Mouse (Mus musculus) embryo, embryonic 11 days (tissue): ENCODE results near the gene Cenpv.
A peak's percentile ranks its signal among the peaks of the same experiment; 100 is the strongest.

Experiments
- DNase-seq: peaks from one replicate; pipeline ENCODE4 v3.0.0-alpha.2; 2015

Cenpv gene

DNA sequence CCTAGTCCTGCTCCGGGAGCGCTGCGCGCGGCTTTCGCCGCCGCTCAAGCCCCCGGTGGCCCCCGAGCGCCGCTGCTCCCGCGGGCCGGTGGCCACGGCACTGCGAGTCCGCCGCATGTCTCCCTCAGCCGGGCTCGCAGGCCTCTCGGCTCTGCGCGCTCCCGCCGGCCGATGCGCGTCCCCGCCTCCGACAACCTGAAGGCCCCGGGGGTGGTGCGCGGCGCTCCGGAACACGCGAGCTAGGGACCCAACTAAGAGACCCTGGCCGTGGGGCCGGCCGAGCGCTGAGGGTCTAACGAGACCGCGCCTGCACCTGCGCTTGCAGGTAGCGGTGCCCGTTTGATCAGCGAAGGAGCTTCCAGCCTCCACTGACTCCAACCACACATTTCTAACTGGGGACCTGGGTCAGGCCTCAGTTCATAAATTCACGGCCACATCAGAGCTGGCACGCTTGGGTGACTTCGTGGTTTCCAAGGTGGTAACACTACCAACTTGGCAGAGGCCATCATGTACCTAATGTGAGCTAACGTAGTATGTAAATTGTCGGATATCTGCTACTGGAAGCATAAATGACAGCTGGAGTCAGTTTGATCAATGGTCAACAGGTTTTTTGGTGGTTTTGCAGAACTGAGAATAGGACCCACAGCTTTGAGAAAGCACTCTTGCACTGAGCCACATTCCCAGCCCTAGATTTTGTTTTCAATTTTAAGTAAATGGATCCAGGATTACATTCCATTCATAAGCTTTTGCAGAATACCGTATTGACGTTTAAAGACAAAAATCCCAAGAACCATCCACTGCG, at the start of gene Cenpv:
Gene Cenpv, minus strand, starts transcription at position 173 of the 802 bp plus-strand sequence.
- peak; percentile 86 for DNase-seq

DNA sequence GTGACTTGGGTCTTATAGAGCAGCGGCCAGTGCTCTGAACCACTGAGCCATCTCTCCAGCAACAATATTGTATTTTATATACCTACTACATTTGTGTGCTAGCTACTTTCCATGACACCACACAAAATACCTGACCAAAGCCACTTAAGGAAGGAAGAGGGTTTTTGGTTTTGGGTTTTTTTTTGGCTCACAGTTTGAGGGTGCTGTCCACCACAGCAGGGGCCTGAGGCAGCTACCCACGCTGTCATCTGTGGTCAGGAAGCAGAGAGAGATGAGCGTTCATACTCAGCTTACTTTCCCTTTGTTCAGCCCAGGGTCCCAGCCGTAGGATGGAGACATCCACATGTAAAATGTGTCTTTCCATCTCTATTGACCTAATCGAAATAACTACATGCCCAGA, 48.0 kb upstream of the Cenpv start:
- DNase-seq, result no peak

DNA sequence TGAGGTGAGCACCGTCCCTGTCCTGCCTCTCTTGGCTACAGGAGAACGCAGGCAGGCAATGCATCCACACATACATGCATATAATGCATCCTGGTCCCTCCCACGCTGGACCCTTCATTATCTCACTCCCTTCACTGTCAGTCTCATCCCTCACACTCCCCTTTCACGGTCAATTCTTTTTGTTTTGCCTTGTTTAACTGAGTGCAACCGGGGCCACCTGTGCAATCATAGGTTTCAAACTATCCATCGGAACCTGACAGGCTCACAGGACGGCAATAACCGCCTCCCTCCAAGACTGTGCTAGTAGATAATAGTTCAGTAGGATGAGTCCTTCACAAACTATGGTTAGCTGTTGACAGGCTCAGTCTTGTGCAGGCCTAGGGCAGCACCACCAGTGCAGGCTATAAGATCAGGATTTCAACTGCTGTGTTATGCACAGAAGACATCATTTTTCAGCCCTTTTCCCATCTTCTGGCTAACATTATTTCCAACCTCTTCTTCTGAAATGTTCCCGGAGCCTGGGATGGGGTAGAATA, 45.7 kb upstream of the Cenpv start:
- no peak for DNase-seq

DNA sequence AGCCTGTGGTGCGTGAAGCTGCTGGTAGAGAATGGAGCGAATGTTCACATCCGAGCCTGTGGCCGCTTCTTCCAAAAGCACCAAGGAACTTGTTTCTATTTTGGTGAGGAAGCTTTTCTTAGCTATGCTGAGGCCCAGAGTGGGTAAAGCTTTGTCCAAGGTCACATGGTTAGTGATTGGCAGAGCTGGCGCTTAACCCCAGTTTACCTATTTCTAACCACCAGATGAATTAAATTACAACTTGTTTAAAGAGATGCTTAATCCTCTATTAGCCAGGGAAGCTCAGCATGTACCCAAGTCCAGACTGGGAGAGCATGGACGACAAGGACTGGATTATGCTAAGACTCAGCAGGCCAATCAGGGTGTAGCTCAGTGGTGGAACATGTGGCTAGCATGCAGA, 44.0 kb upstream of the Cenpv start:
- DNase-seq, result no peak

DNA sequence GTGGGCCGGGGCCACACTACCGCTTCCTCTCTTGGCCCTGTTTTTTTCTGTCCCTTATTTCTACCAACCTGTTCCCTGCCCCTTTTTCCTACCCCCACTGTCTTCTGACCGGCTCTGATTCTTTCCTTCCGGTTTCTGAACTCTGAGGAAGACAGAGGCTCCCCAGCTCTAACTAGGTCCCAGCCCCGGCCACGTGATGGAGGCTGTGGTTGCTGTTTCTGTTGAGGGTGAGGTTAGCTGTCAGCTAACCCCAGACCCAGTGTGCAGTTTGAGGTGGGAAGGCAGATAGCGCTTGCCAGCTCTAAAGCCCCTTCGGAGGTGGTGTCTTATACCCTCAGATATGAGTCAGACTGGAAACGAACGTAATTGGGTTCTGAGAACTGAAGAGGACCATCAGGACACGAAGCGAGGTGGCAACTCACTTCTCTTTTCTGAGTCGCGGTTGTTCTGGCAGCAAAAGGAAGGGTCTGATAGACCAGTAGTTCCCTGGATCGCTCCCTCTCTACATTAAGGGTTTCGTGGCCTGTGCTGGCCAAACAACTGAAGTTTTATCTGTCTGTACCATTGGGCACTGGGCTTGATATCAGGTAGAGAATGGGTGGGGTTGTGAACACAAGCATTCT, 37.6 kb upstream of the Cenpv start:
- no peak for DNase-seq

DNA sequence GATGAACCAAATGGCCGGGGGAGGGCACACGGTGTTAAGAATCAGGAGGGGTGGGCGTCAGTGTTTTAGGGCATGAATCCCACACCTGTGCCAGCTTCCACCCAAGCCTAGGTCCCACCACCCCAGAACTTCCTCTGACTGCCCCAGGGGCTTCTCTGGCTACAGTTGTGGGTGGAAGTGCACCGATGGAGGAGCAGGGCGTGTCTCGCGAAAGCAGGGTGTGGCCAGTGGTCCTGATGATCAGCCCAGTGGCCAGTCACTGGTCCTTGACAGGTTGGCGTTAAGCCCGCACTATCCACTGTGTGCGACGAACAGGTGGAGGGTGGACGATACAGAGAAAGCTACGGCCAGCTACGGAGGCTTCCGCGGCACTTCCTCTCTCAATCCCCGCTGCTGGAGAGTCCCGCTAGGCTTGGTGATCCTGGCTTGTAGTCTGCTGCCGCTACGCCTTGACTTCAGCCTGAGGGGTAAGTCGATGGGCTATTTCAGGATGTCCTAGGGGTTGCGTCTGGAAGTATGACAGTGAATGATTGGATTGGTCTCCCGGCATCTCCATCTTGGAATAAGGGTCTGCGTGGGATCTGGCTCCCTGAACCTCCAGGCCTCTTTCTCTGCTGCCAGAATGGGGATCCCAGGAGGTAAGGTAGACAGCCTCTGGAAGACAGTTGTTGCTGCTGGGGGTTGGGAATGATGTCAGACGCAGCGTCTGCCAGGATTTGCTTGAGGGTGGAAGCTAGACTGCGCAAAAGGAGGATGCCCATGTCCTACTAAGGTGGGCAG, 36.8 kb upstream of the Cenpv start:
- DNase-seq, result peak; percentile 33

DNA sequence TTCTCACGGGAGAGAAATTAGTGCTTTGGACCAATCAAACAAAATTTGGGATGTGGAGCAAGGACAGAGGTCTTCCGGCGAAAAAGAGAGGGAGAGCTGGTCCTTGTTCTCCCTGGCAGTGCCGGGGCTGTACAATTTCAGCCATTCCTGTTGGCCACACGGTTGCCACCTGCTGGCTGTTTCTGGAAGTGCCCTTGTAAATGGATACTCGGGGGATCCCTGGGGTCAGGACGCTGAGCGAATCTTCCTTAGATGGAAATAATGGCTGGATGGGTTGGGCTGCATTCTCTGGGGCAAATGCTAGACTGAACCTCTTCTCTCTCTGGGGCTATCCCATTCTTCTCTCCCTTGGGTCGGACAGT, 36.2 kb upstream of the Cenpv start:
- peak; percentile 92 for DNase-seq

DNA sequence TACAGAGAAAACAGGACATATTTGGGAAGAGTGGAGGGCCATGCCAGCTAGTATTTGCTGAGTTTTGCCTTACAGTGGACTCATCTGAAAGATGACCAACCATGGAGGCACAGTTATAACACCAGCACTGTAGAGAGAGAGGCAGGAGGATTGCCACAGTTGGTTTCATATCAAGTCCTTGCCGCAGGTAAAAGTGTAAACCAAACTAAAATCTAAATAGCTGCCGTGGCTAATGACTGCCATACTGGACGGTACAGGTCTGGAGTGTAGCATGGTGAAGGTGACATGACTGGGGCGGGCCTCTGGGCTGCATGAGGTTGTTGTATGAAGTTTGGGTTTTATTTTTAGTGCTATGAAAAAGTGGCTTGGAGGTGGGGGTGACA, 35.6 kb upstream of the Cenpv start:
- no peak for DNase-seq

DNA sequence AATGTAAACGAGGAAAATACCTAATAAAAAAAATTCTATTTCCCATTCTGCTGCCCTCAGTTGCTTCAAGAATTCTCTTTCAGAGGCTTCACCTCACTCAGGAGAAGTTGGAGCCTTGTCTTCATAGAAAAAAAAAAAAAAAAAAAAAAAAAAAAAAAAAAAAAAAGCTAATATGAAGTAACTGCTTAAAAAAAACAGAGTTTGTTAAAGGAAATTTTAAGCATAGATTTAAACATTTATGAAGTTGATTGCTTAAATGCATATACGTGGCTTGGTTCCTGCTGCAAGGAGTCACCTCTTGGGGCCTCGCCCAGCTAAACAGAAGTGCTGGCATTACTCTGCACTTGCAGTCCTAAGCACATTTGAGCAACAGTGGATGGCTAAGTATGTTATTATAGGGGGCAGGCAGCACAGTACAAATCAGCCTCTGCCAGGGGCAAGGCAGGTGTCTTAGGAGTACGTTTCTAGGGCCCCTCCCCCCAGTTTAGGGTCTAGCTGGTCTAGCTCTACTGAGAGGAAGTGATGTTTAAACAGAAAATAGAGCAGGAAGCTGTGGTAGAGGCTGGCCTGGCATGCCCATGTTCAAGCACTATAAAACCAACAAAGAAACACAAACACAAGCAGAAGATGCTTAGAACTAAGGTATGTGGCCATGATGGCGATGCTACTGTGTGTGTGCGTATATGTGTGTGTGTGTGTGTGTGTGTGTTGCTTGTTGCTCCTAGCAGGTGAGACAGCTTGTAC, 35.1 kb upstream of the Cenpv start, which contains the start of gene Trpv2:
Gene Trpv2, plus strand, starts transcription at position 528 of the 744 bp plus-strand sequence.
- no peak for DNase-seq

DNA sequence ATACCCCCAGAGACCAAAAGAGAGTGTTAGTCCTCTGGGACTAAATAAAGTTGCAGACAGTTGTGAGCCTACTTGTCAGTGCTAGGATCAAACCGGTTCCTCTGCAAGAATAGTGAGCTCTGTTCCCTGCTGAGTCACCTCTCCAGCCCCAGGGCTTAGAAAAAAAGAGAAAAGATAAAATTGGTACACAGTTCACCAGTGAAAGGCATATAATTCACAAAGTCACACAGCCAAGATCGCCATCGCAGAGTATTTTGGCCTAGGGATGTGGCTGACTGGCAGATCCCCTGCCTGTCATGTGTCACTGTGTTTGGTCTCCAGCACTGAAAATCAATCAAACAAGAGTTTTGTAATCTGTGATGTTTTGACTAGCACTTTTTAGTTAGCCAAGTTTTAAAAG, 29.2 kb upstream of the Cenpv start:
- DNase-seq, result no peak

DNA sequence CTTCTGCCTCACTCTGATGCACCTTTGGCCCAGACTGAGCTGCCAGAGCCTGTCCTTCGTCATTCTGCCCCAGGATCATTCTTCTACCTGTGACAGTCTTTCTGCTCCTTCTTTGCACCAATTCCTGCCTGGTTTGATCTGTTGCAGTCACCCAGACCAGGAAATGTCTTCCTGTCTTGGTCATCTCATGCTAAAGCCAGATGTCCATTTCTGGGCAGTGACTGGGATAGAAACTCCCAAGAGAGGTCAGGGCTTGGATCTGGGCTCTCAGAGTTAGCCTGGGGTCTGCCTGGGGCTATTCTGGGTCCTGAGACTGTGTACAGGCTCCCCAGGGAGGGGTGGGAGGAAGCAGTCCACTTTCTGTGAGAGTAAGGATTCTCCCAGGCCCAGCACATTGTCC, 27.1 kb upstream of the Cenpv start:
- DNase-seq, result no peak

DNA sequence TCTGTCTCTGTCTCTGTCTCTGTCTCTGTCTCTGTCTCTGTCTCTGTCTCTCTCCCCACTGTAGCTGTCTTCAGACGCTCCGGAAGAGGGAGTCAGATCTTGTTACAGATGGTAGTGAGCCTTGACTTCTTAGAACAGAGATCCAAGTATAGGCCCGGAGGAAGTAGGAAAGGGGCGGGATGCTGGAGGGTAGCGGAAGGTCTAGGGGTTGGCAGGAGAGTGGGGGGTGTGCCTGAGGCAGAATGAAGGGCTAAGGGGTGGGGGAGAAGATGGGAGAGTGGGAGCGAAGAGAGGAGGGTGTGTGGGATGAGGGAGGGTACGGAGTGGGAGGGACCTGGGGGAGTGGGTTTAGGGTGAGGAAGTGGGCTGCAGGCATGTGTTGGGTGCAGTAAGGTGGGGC, 26.7 kb upstream of the Cenpv start:
- DNase-seq, result no peak

DNA sequence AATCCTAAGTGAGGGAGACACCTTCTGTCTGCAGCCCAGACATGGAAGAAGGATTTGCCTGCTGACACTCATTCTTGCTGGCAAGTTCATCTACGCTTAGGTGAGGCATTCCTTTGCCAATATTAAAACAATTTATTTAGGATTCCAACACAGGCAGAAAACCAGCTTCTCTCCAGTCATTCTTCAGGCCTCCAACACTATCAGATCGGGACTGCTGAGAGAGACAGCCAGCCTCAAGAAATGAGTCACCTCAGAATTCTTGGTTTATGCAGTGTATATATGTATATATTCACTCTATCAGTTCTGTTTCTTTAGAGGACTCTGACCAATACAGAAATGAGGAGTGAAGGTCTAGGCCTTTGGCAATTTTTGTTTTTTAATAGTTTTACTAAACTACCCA, 24.5 kb upstream of the Cenpv start:
- DNase-seq, result no peak

DNA sequence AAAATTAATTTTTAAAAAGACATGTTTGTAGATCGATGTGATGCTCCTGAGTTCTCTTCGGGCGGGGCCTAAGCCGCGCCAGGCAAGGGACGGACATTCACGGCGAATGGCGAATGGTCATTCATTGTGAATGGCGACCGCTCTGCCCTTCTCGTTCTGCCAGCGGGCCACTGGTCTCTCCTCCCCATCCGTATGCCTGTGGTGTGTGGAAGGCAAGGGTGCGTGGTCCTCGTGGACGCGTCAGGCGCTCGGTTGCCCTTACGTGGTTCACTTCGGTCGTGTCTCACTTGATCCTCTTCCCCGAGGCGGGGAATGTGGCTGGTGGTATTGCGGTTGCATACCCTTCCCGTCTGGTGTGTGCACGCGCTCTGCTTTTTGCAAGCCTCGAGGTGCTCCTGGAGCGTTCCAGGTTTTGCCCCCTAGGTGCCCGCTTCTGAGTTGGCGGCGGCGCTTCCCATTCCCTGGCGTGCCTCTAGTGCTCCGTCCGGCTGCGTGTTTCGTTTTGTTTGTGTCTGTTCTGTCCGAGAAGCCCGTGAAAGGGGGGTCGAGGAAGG, 21.5 kb upstream of the Cenpv start:
- DNase-seq, result peak; percentile 23

DNA sequence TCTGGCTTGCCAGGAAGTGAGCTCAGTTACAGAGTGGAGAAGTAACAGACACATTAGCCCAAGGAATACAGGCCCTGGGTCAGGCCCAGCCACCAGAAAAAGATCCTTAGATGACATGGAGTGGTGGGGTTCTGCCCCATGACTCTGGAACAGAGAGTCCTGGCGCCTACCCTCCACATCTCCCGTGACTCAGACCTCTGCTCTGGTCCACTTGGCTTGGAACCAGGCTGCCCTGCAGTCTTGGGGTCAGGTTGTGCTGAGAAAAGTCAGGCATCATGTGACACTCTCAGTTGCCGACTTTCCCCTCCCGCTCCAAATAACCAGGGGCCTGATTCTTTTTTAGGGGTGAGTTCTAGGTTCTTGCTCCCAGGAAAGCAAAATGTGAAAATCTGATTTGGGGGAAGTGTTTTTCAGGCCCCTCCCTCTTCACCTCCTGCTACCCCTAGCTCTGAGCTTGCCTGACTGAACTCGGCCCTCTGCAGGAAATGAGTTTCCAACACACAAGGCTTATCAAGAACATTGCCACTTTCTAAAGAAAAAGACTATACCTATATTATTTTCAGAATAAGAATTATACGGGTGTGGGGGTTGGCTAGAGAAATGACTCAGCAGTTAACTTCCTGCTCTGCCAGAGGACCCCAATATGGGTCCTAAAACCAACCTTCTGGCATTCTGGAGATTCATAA, 20.0 kb upstream of the Cenpv start:
- DNase-seq, result no peak

DNA sequence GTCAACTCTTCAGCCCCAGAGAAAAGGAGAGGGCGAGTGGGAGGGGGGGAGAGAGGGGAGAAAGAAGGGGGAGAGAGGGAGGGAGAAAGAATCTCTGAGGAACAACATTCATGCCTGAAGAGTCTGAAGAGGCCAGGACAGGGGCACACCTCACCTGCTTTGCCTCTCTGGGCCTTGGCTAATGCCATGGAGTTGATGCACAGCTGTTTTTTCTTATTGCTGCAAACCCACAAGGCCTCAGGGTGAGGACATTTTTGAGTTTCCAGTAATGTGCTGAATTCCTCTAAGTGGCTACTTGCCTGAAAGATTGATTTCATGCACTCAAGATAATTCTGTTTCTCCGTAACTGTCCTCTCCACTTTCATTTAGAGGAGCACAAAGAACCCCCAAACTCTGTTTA, 19.1 kb upstream of the Cenpv start:
- DNase-seq, result no peak

DNA sequence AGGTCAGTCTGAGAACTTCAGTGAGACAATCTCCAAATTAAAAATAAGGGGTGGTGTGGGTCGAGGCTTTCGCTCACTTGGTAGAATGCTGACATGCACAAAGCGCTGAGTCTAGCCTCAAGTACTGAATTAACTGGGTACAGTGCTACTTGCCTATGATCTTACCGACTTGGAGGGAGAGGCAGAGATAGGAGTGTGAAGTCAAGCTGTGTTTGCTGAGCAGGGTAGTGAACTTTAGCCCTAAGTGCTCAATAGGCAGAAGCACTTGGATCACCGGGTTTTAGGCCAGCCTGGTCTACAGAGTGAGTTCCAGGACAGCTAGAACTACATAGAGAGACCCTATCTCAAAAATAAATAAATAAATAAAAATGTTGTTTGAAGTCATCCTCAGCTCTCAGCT, 18.1 kb upstream of the Cenpv start:
- DNase-seq, result no peak

DNA sequence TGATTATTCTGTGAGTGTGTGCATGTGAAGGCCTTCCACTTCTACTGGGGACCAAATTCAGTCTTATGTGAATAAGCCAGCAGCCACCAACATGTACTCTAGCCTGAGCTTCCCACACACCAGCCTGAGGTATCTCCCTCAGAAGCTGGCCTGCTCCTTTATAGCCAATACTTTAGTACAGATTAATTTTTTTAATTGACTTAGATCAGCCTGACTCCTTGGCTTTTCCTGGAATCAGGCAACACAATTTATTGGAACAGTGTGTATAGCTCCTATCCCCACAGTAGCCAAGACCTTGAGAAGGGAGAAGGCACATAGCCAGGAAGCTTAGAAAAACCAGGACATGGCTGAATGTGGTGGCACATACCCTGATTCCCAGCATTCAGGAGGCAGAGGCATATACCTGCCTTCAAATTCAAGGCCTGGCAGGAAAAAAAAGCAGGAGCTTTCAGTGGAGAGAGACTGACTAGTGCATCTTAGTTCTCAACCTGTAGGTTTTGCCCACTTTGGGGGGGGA, 16.9 kb upstream of the Cenpv start:
- no peak for DNase-seq

DNA sequence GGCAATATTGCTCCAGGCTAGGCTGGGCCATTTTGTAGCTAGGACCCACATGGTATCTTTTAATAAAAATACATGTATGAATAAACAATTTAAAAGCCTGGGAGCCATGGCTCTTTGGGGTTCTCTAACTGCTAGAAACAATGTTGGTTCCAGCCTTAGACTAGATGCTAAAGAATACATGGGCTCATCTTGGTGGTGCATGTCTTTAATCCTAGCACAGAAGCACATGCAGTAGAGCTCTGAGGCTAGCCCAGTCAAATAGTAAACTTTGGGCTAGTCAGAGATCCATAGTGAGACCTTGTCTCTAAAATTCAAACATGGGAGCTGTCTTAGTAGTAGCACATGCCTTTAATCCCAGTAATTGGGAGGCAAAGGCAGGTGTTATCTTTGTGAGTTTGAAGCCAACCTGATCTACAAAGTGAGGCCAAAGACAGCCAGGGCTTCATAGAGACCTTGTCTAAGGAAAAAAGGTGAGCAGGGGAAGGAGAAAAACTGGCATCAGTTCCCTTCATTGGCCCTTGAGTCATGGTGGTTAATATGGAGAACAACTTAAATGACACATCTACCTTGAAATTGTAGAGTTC, 16.0 kb upstream of the Cenpv start:
- DNase-seq, result no peak

DNA sequence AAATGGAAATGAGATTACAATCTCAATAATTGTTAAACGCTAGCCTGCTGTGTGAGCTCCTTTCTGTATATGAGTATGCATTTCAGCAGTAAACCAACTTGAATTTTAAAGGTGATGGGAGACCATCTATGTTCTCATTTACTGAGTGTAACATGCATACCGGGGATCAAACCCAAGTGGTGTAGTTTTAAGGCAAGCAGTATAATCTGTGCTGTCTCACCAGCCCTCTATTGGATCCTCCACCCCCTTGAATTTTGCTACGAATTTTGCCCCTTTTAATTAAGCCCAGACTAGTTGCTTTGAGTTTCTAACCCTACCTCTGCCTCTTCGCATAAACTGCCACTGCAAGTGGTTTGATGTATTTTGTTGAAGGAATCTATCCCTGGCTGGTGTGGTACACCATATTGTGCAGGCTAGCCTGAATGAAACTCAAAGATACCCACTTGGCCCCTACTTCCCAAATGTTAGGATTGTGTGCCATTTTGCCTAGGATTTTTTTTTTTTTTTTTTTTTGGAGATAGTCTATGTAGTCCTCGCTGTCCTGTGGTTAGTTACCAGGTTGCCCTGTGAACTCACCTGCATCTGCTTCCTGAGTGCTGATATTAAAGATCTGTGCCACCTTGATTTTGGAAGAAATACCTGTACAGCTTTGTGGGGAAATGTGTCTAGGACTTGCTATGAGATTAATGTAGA, 15.2 kb upstream of the Cenpv start:
- no peak for DNase-seq

DNA sequence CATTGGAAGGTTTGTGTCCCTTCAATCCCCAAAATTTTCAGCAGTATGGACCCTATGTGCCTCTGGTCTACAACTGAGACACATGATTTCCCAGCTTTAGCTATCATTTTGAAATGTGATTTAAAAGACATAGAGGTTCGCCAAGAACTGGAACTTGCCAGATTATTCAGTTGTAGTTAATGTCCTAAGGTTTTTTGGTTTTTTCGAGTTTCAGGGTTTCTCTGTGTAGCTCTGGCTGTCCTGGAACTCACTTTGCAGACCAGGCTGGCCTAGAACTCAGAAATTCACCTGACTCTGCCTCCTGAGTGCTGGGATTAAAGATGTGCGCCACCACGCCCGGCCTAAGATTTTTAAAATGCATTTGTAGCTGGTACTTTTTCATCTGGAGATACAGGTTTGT, 14.6 kb upstream of the Cenpv start:
- no peak for DNase-seq
